Mouse (Mus musculus): ENCODE measurements around the gene Hmgcs2. TPM values are rescaled to one million over a fixed set of nuclear protein-coding genes. Genes with fewer than 3 reads are reported as not detected.
A peak's percentile ranks its signal among the peaks of the same experiment; 100 is the strongest.
"Not testable (repeated sequence)": the region's sequence is repeated elsewhere in the genome, so short reads cannot be mapped to it uniquely, and the experiment has no call there.

Gene Hmgcs2
- polyA plus RNA-seq, 1 experiment from 2014 or later: 26.9 TPM

DNA sequence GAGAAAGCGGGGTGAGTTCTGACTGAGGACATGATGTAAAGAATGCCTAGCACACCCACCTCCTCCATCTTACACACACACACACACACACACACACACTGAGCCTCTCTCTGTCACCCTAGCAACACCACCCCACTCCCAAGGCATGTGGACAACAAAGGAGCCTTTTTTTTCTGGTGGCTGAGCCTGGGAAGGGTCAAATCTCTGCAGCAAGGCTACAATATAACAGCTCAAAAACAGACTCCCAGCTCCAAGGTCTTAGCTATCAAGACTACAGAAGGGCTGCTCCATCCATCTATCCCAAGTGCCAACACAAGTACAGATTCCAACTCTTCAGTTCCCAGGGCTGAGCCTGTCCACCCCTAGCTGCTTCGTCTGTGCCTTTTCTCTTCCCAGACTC, 39.0 kb downstream of the Hmgcs2 start:
- Histone ChIP-seq H3K27me3 (replicated peaks) (no peaks in the 10 kb centered on the region), H3K9me3 (replicated peaks) (no peaks in the 10 kb centered on the region), H3K9ac (no peak overlapping the region), H3K4me3 (no peak overlapping the region), H3K4me1 (no peaks in the 10 kb centered on the region), H3K36me3 (peaks cover 93% of the 10 kb centered on the region), H3K4me2 (no peak overlapping the region), H3K27ac (no peak overlapping the region)
- ATAC-seq: no peak
- WGBS (ENCODE audit: insufficient replicate concordance): 74% methylated on average over 2 of the region's 2 CpGs

DNA sequence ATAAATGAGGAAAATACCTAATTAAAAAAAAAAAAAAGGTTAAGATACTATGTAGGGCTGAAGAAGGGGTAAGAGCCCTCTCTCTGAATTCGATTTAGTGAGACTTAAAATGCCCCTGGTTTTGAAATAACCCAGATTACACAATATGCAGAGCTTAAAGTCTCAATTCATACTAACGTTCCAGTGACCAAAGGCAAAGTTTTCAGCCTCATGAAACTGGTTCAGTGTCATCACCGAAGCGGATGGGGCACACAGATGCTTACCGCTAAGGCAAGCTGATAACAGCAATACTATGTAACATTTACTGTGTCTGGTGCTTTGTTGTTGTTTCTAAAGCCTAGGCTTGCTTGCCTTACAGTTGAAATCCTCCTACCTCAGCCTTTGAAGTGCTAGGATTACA, 42.0 kb downstream of the Hmgcs2 start:
- Histone ChIP-seq H3K27ac (no peak overlapping the region), H3K4me3 (no peak overlapping the region), H3K9me3 (replicated peaks) (no peaks in the 10 kb centered on the region), H3K9ac (no peak overlapping the region), H3K4me2 (no peak overlapping the region), H3K4me1 (no peaks in the 10 kb centered on the region), H3K27me3 (replicated peaks) (no peaks in the 10 kb centered on the region), H3K36me3 (peaks cover 95% of the 10 kb centered on the region)
- no peak for ATAC-seq
- 81% methylated on average over 5 of the region's 5 CpGs for WGBS (ENCODE audit: insufficient replicate concordance)

DNA sequence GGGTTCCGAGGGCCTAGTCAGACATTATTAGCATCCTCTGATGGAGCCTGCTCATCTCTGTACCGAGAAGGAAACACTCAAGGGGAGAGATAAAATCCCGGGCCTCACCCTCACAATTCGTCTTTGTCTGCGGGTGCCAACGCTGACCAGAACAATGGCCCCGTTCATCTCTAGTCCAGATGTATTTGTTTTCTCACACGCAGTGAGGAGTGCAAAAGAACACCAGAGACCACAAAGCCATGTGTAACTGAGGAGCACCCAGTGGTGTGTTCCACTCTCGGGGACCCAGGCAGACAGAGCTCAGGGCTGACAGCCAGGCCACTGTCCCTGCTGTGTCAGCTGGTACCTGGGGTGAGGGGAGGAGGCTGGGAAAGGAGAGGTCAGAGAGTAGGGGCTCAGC, 44.0 kb downstream of the Hmgcs2 start:
- 78% methylated on average over 9 of the region's 9 CpGs for WGBS (ENCODE audit: insufficient replicate concordance)
- 0 out of 2 replicates have a peak, but pooled peaks have one; percentile 11 for ATAC-seq

DNA sequence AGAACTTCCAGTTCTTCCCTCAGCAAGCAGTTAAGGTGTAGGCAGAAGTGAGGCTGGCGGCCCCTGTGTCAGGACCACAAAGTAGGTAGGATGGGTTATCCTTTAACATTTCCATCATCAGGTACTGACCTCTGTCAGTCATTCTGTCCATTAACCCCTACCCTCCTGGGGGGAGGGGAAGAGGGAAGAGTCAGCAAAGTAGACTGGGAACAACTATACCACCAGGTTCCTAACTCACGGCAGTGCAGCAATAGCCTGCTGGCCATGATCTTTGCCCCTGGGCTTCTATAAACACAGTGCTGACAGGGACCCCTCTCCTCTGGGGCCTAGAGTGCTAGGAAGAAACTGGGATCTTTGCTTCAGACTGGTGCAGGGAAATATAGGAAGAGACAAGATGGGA, 53.8 kb downstream of the Hmgcs2 start:
- H3K9ac ChIP-seq: no peak overlapping the region
- no peak overlapping the region for H3K4me3 ChIP-seq
- WGBS (ENCODE audit: insufficient replicate concordance): 73% methylated on average over 2 of the region's 2 CpGs
- H3K27ac ChIP-seq: no peak overlapping the region
- no peaks in the 10 kb centered on the region for H3K27me3 ChIP-seq (replicated peaks)
- no peak overlapping the region for H3K4me2 ChIP-seq
- H3K4me1 ChIP-seq: peaks cover 51% of the 10 kb centered on the region
- peak; percentile 48 for ATAC-seq
- H3K36me3 ChIP-seq: peaks cover 60% of the 10 kb centered on the region
- no peaks in the 10 kb centered on the region for H3K9me3 ChIP-seq (replicated peaks)

More for the DNA sequence above, 44.0 kb downstream of the Hmgcs2 start:
- Histone ChIP-seq H3K27me3 (replicated peaks) (no peaks in the 10 kb centered on the region), H3K4me3 (no peak overlapping the region), H3K36me3 (peaks cover 95% of the 10 kb centered on the region), H3K9ac (no peak overlapping the region), H3K4me2 (no peak overlapping the region), H3K4me1 (no peaks in the 10 kb centered on the region), H3K27ac (no peak overlapping the region), H3K9me3 (replicated peaks) (no peaks in the 10 kb centered on the region)

DNA sequence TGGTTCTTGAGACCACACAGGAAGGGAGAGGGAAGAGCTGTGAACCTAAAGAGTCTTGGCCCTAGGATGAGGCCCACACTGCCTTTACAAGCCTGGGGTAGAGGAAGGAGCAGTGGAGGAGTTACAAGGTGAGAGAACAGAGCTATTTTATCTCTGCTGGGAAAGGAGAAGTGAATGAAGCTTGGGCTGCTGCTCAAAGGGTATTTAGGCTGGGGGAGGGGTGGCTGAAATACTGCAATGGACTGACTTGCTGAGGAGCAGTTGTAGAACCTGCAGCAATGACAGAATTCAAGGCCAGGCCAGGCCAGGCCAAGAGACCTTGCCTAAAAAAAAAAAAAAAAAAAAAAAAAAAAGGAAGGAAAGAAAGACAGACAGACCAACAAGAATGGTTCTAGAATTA, 55.1 kb downstream of the Hmgcs2 start:
- no peak for ATAC-seq
- Histone ChIP-seq H3K9me3 (replicated peaks) (no peaks in the 10 kb centered on the region), H3K4me3 (no peak overlapping the region), H3K4me1 (peaks cover 59% of the 10 kb centered on the region), H3K36me3 (peaks cover 48% of the 10 kb centered on the region), H3K27ac (no peak overlapping the region; the same call in 1 of the 2 replicates), H3K9ac (no peak overlapping the region), H3K4me2 (peak overlapping the region; percentile 97; the same call in 1 of the 2 replicates), H3K27me3 (replicated peaks) (no peaks in the 10 kb centered on the region)

DNA sequence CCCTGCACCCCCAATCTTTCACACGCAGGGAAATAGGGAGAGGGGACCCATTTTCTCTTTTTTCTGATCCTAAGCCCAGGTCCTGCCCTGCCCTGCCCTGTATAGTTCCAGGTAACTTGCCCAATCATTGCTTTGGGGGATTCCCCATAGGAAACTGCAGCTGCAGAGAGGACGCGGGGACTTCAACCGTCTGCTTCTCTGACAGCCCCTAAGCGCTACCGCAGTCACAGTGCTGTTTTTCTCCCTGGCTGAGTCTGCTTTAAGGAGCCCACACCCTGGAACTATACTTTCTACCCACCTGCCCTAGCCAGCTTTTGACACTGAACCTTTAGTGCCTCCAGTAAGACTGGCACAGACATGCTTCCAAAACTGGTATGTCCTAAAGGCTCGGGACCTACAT, 55.7 kb downstream of the Hmgcs2 start:
- Histone ChIP-seq H3K36me3 (peaks cover 42% of the 10 kb centered on the region), H3K9me3 (replicated peaks) (no peaks in the 10 kb centered on the region), H3K4me3 (no peak overlapping the region), H3K27me3 (replicated peaks) (no peaks in the 10 kb centered on the region), H3K9ac (no peak overlapping the region), H3K27ac (0 out of 2 replicates have a peak overlapping the region, but pooled peaks have one; percentile 5), H3K4me1 (peaks cover 59% of the 10 kb centered on the region), H3K4me2 (peak overlapping the region; percentile 97)
- ATAC-seq: no peak
- 31% methylated on average over 7 of the region's 7 CpGs for WGBS (ENCODE audit: insufficient replicate concordance)

DNA sequence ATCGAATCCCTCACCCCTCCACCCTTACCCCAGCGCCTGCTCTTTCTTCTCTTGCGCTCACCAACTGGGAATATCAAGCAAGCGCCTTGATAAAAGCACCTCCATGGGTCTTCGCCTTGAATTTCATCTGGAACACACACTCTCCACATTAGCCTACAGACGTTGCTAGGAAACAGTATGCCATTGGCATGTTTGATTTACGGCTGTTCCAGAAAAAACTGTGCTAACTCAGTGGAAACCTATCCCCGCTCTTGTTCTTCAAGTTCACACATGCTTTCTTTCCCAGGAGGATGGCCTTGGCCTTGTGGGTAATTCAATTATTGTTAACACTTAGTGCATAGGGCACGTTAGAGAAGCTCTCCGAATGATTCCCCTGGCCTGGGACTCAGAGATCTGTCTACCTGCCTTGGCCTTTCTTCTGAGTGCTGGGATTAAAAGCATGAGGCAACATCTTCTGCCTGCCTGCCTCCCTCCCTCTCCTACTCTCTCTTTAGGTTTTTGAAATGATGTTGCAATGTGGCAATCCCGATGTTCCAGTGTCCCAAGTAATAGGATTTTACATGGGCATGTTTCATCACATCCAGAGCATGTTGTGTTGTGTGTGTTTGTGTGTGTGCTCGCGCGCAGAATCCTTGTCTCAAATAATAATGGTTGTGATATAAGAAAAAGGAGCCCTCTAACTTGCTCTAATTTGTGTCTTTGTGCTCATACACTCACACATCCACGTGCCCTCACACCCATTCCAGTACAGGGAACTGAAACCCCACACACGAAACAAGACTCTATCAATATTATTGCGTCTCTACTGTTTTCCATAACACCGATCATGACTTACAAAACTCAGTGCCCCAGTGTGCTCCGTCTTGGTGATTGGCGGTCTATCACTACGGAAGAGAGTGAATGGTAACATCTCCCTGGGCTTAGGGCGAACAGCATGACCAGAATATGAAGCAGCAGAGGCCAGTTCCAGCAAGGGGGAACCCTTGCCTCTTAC, 56.7 kb downstream of the Hmgcs2 start:
- H3K27me3 ChIP-seq (replicated peaks): no peaks in the 10 kb centered on the region
- peaks cover 59% of the 10 kb centered on the region for H3K4me1 ChIP-seq
- peaks cover 31% of the 10 kb centered on the region for H3K36me3 ChIP-seq
- 67% methylated on average over 22 of the region's 22 CpGs for WGBS (ENCODE audit: insufficient replicate concordance)
- peak overlapping the region; percentile 78 for H3K9ac ChIP-seq
- peak overlapping the region; percentile 74 for H3K4me3 ChIP-seq
- H3K27ac ChIP-seq: peak overlapping the region; percentile 1; the same call in 1 of the 2 replicates
- peak overlapping the region; percentile 97 for H3K4me2 ChIP-seq
- ATAC-seq: no peak
- H3K9me3 ChIP-seq (replicated peaks): no peaks in the 10 kb centered on the region

DNA sequence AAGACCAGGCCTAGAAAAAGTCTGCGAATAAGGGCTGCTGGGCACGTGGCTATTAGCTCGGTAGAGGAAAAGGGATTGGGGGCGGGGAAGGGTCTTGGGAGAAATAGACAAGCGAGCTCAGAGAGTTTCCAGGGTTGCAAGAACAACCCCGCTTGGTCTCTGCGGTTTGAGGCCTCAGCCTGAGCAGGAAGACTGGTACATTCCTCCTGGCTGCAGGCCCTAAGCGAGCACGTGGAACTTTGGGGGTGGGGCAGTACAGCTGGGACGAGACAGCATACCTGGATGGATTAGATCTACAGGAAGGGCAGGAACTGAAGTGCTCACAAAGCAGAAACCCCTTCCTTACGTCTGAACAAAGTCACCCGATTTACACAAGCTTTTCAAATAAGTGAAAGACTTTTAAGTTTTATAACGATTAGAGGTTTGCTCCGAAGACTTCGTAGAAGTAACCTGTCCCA, 58.4 kb downstream of the Hmgcs2 start:
- 2% methylated on average over 15 of the region's 15 CpGs for WGBS (ENCODE audit: insufficient replicate concordance)
- no peaks in the 10 kb centered on the region for H3K9me3 ChIP-seq (replicated peaks)

DNA sequence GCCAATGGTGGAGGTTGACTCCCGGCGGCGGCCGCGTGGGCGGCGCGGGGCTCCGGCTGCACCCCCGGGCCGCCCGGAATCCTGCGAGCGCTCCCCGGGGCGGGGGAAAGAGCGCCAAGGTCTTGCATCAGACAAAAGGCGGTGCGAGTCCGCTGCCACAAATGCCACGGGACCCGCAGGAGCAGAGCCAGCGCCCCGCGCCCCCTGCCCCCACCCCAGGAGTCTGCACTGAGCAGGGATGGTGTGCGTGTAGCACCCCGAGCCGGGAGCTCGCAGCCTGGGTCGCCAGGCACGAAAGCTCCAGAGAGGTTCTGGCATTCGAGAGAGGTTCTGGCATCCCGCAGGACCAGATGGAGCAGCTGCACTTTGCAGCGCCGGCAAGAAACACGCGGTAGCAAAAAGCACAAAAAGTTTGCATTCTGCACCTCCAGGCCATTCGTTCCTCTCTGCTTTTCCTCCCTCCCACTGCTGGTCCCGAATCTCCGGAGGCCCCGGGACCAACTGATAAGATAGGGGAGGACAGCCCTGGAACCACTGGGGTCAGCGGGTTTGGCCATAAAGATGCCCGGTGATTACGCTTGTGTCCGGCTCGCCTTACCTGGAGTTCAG, 59.0 kb downstream of the Hmgcs2 start:
- H3K4me3 ChIP-seq: peak overlapping the region; percentile 74
- 1% methylated on average over 46 of the region's 46 CpGs for WGBS (ENCODE audit: insufficient replicate concordance)
- H3K4me1 ChIP-seq: peaks cover 52% of the 10 kb centered on the region
- H3K36me3 ChIP-seq: peaks cover 11% of the 10 kb centered on the region
- no peaks in the 10 kb centered on the region for H3K27me3 ChIP-seq (replicated peaks)
- peak; percentile 27 for ATAC-seq
- peak overlapping the region; percentile 97 for H3K4me2 ChIP-seq
- peak overlapping the region; percentile 77 for H3K27ac ChIP-seq
- H3K9me3 ChIP-seq (replicated peaks): no peaks in the 10 kb centered on the region
- peak overlapping the region; percentile 78 for H3K9ac ChIP-seq

More for the DNA sequence above, 58.4 kb downstream of the Hmgcs2 start:
- Histone ChIP-seq H3K9ac (peak overlapping the region; percentile 78), H3K36me3 (peaks cover 16% of the 10 kb centered on the region), H3K27me3 (replicated peaks) (no peaks in the 10 kb centered on the region), H3K4me1 (peaks cover 52% of the 10 kb centered on the region), H3K27ac (peak overlapping the region; percentile 77), H3K4me3 (peak overlapping the region; percentile 74), H3K4me2 (peak overlapping the region; percentile 97)
- ATAC-seq: peak; percentile 52; the same call in 1 of the 2 replicates

DNA sequence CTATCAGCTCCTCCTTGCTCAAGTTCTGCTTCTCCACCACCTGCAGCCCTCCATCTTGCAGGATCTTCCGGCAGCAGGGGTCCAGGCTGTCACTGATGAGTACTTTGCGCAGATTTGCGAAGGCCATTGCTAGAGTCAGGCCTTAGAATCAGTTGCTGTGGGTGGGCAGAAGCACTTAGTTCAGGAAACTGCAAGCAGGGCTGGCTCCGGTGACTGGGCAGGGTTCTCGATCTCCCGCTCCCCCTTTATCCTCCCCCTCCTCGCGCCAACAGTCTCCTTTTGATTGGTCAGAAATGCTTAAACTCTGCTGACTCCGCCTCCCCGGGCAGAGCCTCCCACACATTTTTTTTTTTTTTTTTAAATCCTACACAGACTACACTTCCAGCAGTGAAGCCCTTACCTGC, 59.5 kb downstream of the Hmgcs2 start, which contains the start of gene Phgdh:
Gene Phgdh, minus strand, starts transcription at position 285 of the 404 bp plus-strand sequence.
- H3K4me3 ChIP-seq: peak within 1 kb of the TSS; percentile 74
- H3K27ac ChIP-seq: peak within 1 kb of the TSS; percentile 77
- peak within 1 kb of the TSS; percentile 97 for H3K4me2 ChIP-seq
- H3K36me3 ChIP-seq; H3K9me3 ChIP-seq (replicated peaks); H3K27me3 ChIP-seq (replicated peaks): not testable (repeated sequence)
- peak within 1 kb of the TSS; percentile 78 for H3K9ac ChIP-seq
- ATAC-seq: peak; percentile 73
- 1% methylated on average over 10 of the region's 10 CpGs for WGBS (ENCODE audit: insufficient replicate concordance)
- peaks cover 51% of the 10 kb centered on the region for H3K4me1 ChIP-seq

DNA sequence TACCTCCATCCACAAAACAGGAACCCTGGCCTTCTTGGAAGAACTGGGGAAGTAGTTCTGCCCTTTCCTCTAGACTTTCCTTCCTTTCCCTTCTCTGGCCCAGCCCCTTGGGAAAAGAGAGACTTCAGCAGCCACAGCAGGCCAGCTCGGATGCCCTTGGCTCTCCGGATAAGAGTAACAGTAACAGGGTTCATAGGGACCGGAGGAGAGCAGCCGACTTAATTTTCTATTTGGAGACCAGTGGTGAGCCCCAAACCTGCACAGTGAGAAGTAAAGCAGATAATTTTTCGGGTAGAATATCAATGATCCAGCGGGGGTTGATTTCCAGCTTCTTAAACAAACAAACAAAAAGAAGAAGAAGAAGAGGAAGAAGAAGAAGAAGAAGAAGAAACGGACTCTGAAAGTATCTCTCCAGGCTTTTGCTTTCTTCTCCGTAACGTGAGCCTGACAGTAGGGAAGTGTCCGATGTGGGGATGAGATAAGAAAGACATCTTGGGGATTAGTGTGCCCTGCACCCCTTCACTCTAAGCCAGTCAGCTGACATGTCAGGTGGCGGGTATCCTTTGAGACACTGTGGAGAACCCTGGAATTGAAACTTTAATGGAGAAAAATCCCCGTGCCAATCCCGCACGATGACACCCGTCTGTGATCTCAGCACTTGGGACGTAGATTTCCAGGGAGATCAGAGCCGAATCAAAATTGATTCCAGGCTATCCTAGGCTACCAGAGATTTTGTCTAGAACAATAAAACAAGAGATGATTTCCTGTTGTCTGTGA, 60.8 kb downstream of the Hmgcs2 start:
- H3K9me3 ChIP-seq (replicated peaks): no peaks in the 10 kb centered on the region
- no peaks in the 10 kb centered on the region for H3K27me3 ChIP-seq (replicated peaks)
- no peaks in the 10 kb centered on the region for H3K36me3 ChIP-seq
- H3K4me3 ChIP-seq: no peak overlapping the region
- ATAC-seq: no peak
- no peak overlapping the region for H3K9ac ChIP-seq
- H3K27ac ChIP-seq: no peak overlapping the region
- peaks cover 38% of the 10 kb centered on the region for H3K4me1 ChIP-seq
- 63% methylated on average over 17 of the region's 17 CpGs for whole genome bisulfite sequencing (ENCODE audit: insufficient replicate concordance)
- no peak overlapping the region for H3K4me2 ChIP-seq

Measured in liver, embryonic 12.5 days (tissue).